Mouse (Mus musculus) lung, embryonic 15.5 days (tissue): ENCODE data around the gene Them7. TPM values are rescaled to one million over a fixed set of nuclear protein-coding genes. Genes with fewer than 3 reads are reported as not detected.

ENCODE experiments used
- ATAC-seq: fragments of 200-750 bp; cut with Nextera tagmentation; 2 replicates; pipeline ENCODE4 v1.8.0; 2017; ENCODE audit warnings: moderate number of reproducible peaks, borderline replicate concordance; ENCODE audit not compliant: low FRiP score, low TSS enrichment; ENCODE audit errors: extremely low read depth
- H3K27ac ChIP-seq: fragments of 300-500 bp; sonication (generic); 2 replicates; pipeline ENCODE4 v1.5.1; 2015; ENCODE audit warnings: moderate library complexity, mild to moderate bottlenecking, inconsistent platforms
- H3K27me3 ChIP-seq: fragments of 300-500 bp; sonication (generic); 2 replicates; pipeline ENCODE4 v1.6.1; 2015; ENCODE audit warnings: inconsistent platforms
- H3K36me3 ChIP-seq: fragments of 300-500 bp; sonication (generic); 2 replicates; pipeline ENCODE4 v1.6.1; 2015; ENCODE audit warnings: inconsistent platforms
- H3K4me1 ChIP-seq: fragments of 300-500 bp; sonication (generic); 2 replicates; pipeline ENCODE4 v1.6.1; 2015; ENCODE audit warnings: inconsistent platforms
- H3K4me2 ChIP-seq: fragments of 300-500 bp; sonication (generic); 2 replicates; pipeline ENCODE4 v1.6.1; 2015; ENCODE audit warnings: inconsistent platforms, mild to moderate bottlenecking, moderate library complexity
- H3K4me3 ChIP-seq: fragments of 300-500 bp; sonication (generic); 2 replicates; pipeline ENCODE4 v1.5.1; 2015; ENCODE audit warnings: mild to moderate bottlenecking, inconsistent platforms
- H3K9ac ChIP-seq: fragments of 300-500 bp; sonication (generic); 2 replicates; pipeline ENCODE4 v1.6.1; 2015; ENCODE audit warnings: inconsistent platforms
- H3K9me3 ChIP-seq: fragments of 300-500 bp; sonication (generic); 2 replicates; pipeline ENCODE4 v1.6.1; 2016; ENCODE audit warnings: inconsistent platforms
- WGBS: fragments of 180-500 bp; shearing (Covaris S2); methylation state at CpG from one replicate; pipeline ENCODE4 v1.1.7; 2015; 5-methylcytosine and 5-hydroxymethylcytosine counted together
- polyA plus RNA-seq: library from polyadenylated mRNA; unstranded; fragments of >200 nt; fragmentation: Nextera tagmentation; extraction: Ambion mirVana; gene quantifications from 2 replicates; pipeline ENCODE4 v1.2.1, GENCODE M21; 2015

Gene Them7
- polyA plus RNA-seq, 1 experiment from 2014 or later = 0.40 TPM

- no peaks in the 10 kb centered on the region for H3K36me3 ChIP-seq
- 27% methylated on average over 6 of the region's 6 CpGs for WGBS
- no peak overlapping the region for H3K9ac ChIP-seq
- no peaks in the 10 kb centered on the region for H3K4me1 ChIP-seq
- ATAC-seq = peak; percentile 55; the same call in 1 of the 2 replicates
- H3K27ac ChIP-seq = no peak overlapping the region
- no peaks in the 10 kb centered on the region for H3K27me3 ChIP-seq
- no peaks in the 10 kb centered on the region for H3K9me3 ChIP-seq
- H3K4me2 ChIP-seq = peak overlapping the region; percentile 18; the same call in 1 of the 2 replicates
- no peak overlapping the region for H3K4me3 ChIP-seq
Measured at GRCm38 (mm10) chr2:105282407-105283077, 58.4 kb downstream of the Them7 start.

- Histone ChIP-seq H3K27me3 (no peaks in the 10 kb centered on the region), H3K9me3 (no peaks in the 10 kb centered on the region), H3K4me3 (no peak overlapping the region), H3K4me1 (no peaks in the 10 kb centered on the region), H3K4me2 (no peak overlapping the region), H3K9ac (no peak overlapping the region), H3K36me3 (no peaks in the 10 kb centered on the region), H3K27ac (no peak overlapping the region)
- ATAC-seq = no peak
Measured at GRCm38 (mm10) chr2:105283811-105284210, 59.7 kb downstream of the Them7 start.

DNA sequence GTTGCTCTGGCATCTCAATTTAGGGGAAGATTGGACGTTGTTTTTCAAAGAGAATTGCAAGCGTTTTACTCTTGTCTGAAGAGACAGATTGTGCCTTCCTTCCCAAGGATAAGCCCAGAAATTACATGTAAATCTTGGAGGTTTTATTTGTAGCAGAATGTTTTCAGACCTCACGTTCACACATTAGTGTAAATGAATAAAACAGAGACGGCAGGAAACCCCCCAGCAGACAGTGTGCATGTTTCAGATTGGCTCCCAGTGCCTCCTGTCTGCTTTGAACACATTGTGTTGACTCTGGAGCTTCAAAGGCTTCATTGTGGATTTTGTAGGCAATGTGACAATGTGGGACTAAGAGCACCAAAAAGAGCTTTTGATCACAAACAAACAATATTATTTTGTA, 60.7 kb downstream of the Them7 start:
- Histone ChIP-seq H3K27ac (no peak overlapping the region), H3K4me3 (no peak overlapping the region), H3K9ac (no peak overlapping the region), H3K4me2 (no peak overlapping the region), H3K36me3 (no peaks in the 10 kb centered on the region), H3K9me3 (no peaks in the 10 kb centered on the region), H3K27me3 (no peaks in the 10 kb centered on the region), H3K4me1 (no peaks in the 10 kb centered on the region)
- ATAC-seq = no peak
- 55% methylated on average over 4 of the region's 4 CpGs for WGBS

GRCm38 (mm10) chr2:105295823-105296222, 71.7 kb downstream of the Them7 start:
- Histone ChIP-seq H3K9ac (no peak overlapping the region), H3K27me3 (no peaks in the 10 kb centered on the region), H3K4me2 (no peak overlapping the region), H3K9me3 (no peaks in the 10 kb centered on the region), H3K27ac (no peak overlapping the region), H3K4me3 (no peak overlapping the region), H3K36me3 (no peaks in the 10 kb centered on the region), H3K4me1 (peaks cover 3% of the 10 kb centered on the region; the same call in 1 of the 2 replicates)
- WGBS = 54% methylated on average over 1 of the region's 1 CpGs
- no peak for ATAC-seq

- Histone ChIP-seq H3K4me3 (no peak overlapping the region), H3K9ac (no peak overlapping the region), H3K4me2 (no peak overlapping the region), H3K27ac (no peak overlapping the region), H3K4me1 (peaks cover 3% of the 10 kb centered on the region; the same call in 1 of the 2 replicates), H3K36me3 (no peaks in the 10 kb centered on the region), H3K27me3 (no peaks in the 10 kb centered on the region), H3K9me3 (no peaks in the 10 kb centered on the region)
- whole genome bisulfite sequencing = 93% methylated on average over 1 of the region's 1 CpGs
- ATAC-seq = no peak
Measured at GRCm38 (mm10) chr2:105298888-105299287, 74.8 kb downstream of the Them7 start.

DNA sequence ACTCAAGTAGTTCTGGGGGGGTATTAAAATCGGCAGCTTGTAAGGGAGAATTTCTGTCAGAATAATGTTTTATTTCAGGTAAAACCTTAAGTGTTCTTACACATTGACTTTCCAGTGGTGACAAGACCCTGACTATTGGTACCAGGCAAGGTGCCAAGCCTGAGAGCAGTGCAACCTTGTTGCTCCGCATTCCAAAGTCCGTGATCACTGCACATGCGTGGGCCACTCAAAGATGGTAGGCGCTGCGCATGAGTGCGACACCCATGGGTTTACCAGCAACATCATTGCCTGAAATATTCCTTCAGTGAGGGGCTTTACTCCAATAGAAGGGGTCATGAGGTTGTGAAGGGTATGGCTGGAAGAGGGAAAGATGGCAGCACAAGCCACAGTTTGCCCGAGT, 77.0 kb downstream of the Them7 start:
- Histone ChIP-seq H3K27me3 (no peaks in the 10 kb centered on the region), H3K4me2 (no peak overlapping the region), H3K9me3 (no peaks in the 10 kb centered on the region), H3K4me3 (no peak overlapping the region), H3K4me1 (peaks cover 3% of the 10 kb centered on the region; the same call in 1 of the 2 replicates), H3K27ac (no peak overlapping the region), H3K9ac (no peak overlapping the region), H3K36me3 (no peaks in the 10 kb centered on the region)
- ATAC-seq = no peak
- 69% methylated on average over 8 of the region's 8 CpGs for WGBS

DNA sequence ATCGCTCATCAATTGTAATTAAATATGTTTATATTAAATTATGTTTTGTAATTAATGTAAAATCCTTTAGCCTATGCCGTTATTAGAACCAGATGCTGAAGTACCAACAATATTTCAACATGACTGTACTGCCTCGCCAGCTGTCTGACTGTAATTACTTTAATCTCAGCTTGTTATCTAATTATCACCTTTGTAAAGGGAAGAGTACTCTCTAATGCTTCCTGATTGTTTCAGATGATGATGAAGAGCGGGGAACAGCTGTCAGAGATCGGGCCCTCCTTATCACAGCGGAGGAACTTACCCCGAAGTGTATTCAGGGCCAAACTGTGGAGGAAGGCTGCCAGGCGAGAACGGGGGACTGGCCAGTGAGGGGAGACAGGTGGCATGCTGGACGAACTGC, 77.4 kb downstream of the Them7 start:
- no peak overlapping the region for H3K4me2 ChIP-seq
- WGBS = 29% methylated on average over 10 of the region's 10 CpGs
- no peaks in the 10 kb centered on the region for H3K27me3 ChIP-seq
- H3K4me1 ChIP-seq = peaks cover 3% of the 10 kb centered on the region; the same call in 1 of the 2 replicates
- no peak for ATAC-seq
- no peaks in the 10 kb centered on the region for H3K9me3 ChIP-seq
- no peak overlapping the region for H3K27ac ChIP-seq
- H3K36me3 ChIP-seq = no peaks in the 10 kb centered on the region
- H3K9ac ChIP-seq = no peak overlapping the region
- H3K4me3 ChIP-seq = no peak overlapping the region

- Histone ChIP-seq H3K9me3 (no peaks in the 10 kb centered on the region), H3K36me3 (no peaks in the 10 kb centered on the region), H3K4me2 (no peak overlapping the region), H3K27me3 (no peaks in the 10 kb centered on the region), H3K4me3 (no peak overlapping the region), H3K4me1 (peaks cover 3% of the 10 kb centered on the region; the same call in 1 of the 2 replicates), H3K9ac (no peak overlapping the region), H3K27ac (no peak overlapping the region)
- no peak for ATAC-seq
- 67% methylated on average over 6 of the region's 6 CpGs for WGBS
Measured at GRCm38 (mm10) chr2:105303962-105304514, 79.9 kb downstream of the Them7 start.

DNA sequence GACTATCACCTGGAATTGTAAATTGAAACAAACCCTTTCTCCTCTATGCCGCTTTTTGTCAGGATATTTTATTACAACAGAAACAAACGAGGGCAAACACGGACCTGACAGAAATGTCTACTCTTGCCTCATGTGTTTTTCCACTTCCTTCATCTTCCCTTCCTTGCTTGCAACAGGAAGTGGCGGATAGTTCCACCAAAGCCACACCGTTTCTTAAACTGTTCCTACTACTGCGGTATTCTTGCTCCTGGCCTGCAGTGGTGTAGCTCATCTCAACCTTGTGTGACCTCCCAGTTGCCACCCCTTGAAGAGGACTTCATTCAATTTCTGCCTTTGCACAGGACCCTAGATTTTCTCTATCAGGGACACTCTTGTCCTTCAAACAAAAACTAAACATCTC, 81.8 kb downstream of the Them7 start:
- no peak for ATAC-seq
- no peaks in the 10 kb centered on the region for H3K36me3 ChIP-seq
- H3K27me3 ChIP-seq = no peaks in the 10 kb centered on the region
- WGBS = 80% methylated on average over 6 of the region's 6 CpGs
- H3K4me1 ChIP-seq = no peaks in the 10 kb centered on the region
- H3K9me3 ChIP-seq = no peaks in the 10 kb centered on the region
- H3K4me2 ChIP-seq = no peak overlapping the region
- H3K9ac ChIP-seq = no peak overlapping the region
- H3K4me3 ChIP-seq = no peak overlapping the region
- H3K27ac ChIP-seq = no peak overlapping the region

DNA sequence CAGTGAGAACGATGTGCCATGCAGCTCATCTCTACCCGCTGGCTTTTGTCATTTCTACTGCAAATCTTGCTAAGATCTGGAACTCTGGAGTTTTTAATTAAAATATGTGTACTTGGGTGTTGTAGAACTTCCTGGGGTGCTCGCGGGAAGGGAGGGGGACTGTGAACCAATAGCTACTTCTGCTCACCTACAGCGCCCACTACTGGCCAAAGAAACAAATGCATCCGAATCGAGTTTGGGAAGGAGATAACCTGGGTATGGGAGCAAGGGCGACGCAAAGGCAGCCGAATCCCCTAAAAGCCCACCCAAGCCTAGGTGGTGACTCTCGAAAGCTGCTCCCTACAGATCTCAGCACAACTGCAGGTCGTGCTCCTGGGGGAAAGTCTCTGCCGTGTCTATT, 87.3 kb downstream of the Them7 start:
- H3K4me2 ChIP-seq = no peak overlapping the region

DNA sequence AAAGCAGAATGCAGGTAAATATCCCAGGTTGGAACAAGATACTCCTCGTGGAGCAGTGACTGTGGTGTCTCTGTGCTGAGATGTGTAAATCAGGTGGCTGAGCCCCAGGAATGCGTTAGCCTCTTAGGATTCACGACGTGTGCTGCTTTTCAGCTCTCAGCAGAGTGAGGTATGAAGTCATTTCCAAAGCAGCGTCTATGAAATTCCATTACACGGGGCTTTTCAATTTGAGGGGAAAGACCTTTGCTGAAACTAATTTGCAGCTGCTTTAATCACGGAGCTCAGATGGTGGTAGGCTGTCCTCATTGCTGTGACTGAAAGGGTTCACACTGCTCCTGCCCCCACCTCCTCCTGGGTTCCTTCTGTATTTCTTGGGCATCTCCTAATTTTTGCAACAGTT, 87.9 kb downstream of the Them7 start:
- Histone ChIP-seq H3K27me3 (peaks cover 10% of the 10 kb centered on the region), H3K4me3 (no peak overlapping the region), H3K4me1 (no peaks in the 10 kb centered on the region), H3K36me3 (no peaks in the 10 kb centered on the region), H3K27ac (no peak overlapping the region), H3K4me2 (no peak overlapping the region), H3K9ac (no peak overlapping the region), H3K9me3 (no peaks in the 10 kb centered on the region)
- no peak for ATAC-seq
- 13% methylated on average over 7 of the region's 7 CpGs for WGBS

More for the DNA sequence above, 87.3 kb downstream of the Them7 start:
- Histone ChIP-seq H3K9ac (no peak overlapping the region), H3K4me3 (no peak overlapping the region), H3K9me3 (no peaks in the 10 kb centered on the region), H3K27ac (no peak overlapping the region), H3K4me1 (no peaks in the 10 kb centered on the region), H3K36me3 (no peaks in the 10 kb centered on the region), H3K27me3 (peaks cover 10% of the 10 kb centered on the region)
- 39% methylated on average over 13 of the region's 13 CpGs for WGBS
- no peak for ATAC-seq

DNA sequence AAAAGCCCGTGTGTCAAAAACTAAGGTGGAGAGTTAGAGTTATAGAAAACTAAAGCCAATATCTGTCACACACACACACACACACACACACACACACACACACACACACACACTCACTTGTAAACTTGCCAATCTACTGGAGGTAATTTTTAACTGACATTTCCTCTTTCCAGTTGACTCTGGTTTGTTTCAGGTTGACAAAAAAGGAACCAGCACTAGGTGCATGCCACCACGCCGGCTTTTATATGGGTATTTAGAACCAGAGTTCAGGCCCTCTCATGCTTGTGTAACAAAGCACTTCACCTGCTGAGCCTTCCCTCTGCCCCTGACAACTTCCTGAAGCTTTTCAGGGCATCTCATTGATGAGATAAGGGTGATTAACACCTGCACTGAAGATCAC, 89.0 kb downstream of the Them7 start:
- WGBS = 36% methylated on average over 3 of the region's 3 CpGs
- no peak overlapping the region for H3K9ac ChIP-seq
- H3K4me1 ChIP-seq = no peaks in the 10 kb centered on the region
- peaks cover 10% of the 10 kb centered on the region for H3K27me3 ChIP-seq
- no peak for ATAC-seq
- H3K27ac ChIP-seq = no peak overlapping the region
- H3K9me3 ChIP-seq = no peaks in the 10 kb centered on the region
- no peak overlapping the region for H3K4me3 ChIP-seq
- no peaks in the 10 kb centered on the region for H3K36me3 ChIP-seq
- H3K4me2 ChIP-seq = no peak overlapping the region
